Mouse (Mus musculus): Measurements from ENCODE around the gene Casp8ap2. TPM values are rescaled to one million over a fixed set of nuclear protein-coding genes. Genes with fewer than 3 reads are reported as not detected.

Gene Casp8ap2
- 4.3 and 5.2 TPM in 2 replicates for polyA plus RNA-seq (2012; rRNA removed)

DNA sequence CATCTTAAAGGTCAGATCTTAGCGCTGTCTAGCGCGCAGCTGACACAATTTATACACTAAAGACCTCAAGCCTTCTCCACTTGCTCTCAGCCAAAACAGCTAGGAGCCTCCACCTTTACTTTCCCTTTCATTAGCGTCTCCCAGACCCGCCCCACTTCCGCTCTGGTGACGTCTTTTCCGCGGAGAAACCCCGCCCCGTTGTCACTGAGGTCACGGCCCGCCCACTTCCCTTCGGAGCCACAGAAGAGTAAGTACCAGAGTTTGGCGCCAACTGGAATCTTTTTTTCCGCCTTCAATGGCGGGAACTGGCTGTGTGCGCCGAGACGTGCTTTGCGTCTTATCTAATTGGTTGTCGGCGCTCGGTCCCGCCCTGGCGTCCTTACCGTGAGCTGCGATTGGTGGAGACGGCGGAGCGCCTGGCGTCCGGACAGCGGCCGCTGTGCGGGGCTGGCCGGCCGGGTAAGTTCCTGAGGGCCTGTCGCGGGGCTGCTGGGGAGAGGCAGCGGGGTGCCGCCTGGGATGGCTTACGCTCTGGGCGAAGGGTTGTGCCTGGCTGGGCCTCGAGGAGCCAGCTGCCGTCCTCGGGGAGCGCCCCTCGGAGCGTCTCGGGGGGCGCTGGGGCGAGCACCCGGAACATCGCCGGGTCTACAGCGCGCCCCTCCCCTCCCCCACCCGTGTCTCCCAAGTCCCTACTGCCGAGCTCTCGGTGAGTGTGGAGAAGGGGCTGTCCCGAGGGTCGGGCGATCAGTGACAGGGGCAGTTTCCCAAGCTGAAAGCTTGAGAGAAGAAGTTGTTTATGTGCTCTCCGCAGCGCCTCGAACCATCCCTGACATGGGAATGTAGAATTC lies at the start of gene Casp8ap2:
Gene Casp8ap2 (plus strand): TSS at position 418 of the 848 bp plus-strand sequence.
- no peak for TF ChIP-seq CTCF (IDR thresholded peaks at IDR 0.05; ENCODE audit: extremely low read depth, insufficient read depth, low read length)
- TF ChIP-seq POLR2A (IDR thresholded peaks at IDR 0.05; ENCODE audit: extremely low read depth, insufficient read depth, low read length), result peak; percentile 86
- H3K4me1 ChIP-seq (ENCODE audit: control insufficient read depth, insufficient read depth, low read length), result no peaks in the 10 kb centered on the region
- peak within 1 kb of the TSS; percentile 61; the same call in 1 of the 2 replicates for H3K27ac ChIP-seq (ENCODE audit: insufficient read depth, low read length)
- peak within 1 kb of the TSS; percentile 74 for H3K4me3 ChIP-seq (ENCODE audit: insufficient read depth, low read length)

DNA sequence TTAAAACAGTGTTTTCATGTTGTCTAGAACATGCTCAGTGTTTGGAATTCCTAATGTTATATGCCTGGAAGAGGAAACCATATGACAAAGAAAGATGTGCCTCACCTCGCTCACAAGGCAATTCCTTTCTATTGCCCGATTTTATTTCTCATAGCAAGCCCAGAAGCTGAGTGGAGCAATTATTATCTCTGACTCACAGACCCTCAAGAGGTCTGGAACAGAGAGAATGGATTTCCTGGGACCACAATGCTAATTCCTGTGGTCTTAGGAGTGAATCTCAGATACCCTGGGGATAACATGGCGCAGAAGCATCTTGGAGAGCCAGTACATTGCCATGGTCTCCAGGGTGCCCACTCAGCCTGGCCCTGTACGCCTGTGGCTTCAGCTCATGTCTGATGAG lies 46.2 kb upstream of the Casp8ap2 start:
- TF ChIP-seq CTCF (IDR thresholded peaks at IDR 0.05; ENCODE audit: extremely low read depth, insufficient read depth, low read length) (no peak), POLR2A (IDR thresholded peaks at IDR 0.05; ENCODE audit: extremely low read depth, insufficient read depth, low read length) (no peak)
- Histone ChIP-seq H3K4me3 (ENCODE audit: insufficient read depth, low read length) (no peak overlapping the region), H3K27ac (ENCODE audit: insufficient read depth, low read length) (no peak overlapping the region), H3K4me1 (ENCODE audit: control insufficient read depth, insufficient read depth, low read length) (no peaks in the 10 kb centered on the region; the same call in 1 of the 2 replicates)

DNA sequence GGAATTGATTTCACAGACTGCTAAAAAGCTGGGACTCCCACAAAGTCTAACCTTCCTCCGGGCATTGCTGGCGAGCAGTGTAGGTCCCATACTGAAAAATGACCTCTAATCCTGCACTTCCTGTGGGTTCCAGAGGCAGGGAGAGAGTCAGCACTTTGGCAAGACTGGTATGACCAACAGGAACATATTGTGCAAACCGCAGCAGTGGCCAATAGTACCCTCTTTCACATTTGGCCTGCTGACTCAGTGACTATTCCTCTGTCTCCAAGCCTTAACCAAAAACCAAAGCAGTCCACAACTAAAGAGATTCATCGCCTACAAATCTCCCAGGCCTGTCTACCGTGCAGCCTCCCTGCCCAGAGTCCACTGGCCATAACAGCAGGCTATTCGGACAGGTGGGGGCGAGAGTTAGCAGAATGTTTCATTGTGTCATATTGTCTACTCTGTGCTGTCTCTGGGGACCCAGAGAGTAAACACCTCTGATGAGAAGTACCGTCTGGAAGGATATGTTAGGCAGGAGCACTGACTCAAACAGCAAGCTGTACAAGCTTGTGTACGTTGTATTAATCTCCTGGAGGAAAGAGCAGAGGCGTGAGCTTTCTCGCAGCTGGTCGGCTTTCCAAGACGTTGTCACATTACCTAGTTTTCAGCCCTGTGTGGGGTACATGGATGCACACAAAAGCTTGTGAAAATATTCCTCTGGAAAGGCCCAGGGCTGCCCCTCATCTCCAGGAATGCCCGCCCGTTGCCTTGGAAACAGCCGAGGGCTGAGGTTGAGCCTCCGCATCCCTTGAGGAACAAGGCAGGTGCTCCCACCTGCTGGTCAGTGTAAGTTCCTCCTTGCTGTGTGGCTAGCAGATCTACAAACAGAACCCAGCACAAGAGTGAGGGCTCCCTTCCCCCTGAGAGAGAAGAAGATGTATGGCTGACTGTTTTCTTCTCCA lies 45.0 kb upstream of the Casp8ap2 start:
- no peak overlapping the region for H3K4me3 ChIP-seq (ENCODE audit: insufficient read depth, low read length)
- no peak for TF ChIP-seq POLR2A (IDR thresholded peaks at IDR 0.05; ENCODE audit: extremely low read depth, insufficient read depth, low read length)
- TF ChIP-seq CTCF (IDR thresholded peaks at IDR 0.05; ENCODE audit: extremely low read depth, insufficient read depth, low read length), result peak; percentile 34
- no peak overlapping the region for H3K27ac ChIP-seq (ENCODE audit: insufficient read depth, low read length)
- no peaks in the 10 kb centered on the region; the same call in 1 of the 2 replicates for H3K4me1 ChIP-seq (ENCODE audit: control insufficient read depth, insufficient read depth, low read length)

DNA sequence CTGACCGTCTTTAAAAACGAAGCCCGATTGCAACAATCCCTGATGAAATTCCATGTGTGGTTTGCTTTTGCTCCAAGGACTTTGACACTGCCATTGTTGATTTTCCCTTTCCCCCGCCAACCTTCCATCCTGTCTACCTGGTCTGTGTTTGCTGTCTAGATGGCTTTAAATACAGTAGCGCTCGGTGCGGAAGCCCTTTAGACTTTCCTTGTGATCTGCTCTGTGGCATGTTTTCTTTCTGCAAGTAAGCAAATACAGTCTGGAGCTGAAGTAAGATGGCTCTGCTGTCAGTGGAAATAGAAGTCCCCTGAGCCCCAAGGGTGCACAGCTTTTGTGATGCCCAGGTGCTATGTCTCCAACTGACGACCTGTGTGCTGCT lies 44.3 kb upstream of the Casp8ap2 start:
- H3K27ac ChIP-seq (ENCODE audit: insufficient read depth, low read length), result no peak overlapping the region
- H3K4me3 ChIP-seq (ENCODE audit: insufficient read depth, low read length), result no peak overlapping the region
- TF ChIP-seq POLR2A (IDR thresholded peaks at IDR 0.05; ENCODE audit: extremely low read depth, insufficient read depth, low read length) (no peak), CTCF (IDR thresholded peaks at IDR 0.05; ENCODE audit: extremely low read depth, insufficient read depth, low read length) (no peak)
- H3K4me1 ChIP-seq (ENCODE audit: control insufficient read depth, insufficient read depth, low read length), result no peaks in the 10 kb centered on the region; the same call in 1 of the 2 replicates

- H3K4me3 ChIP-seq (ENCODE audit: insufficient read depth, low read length), result no peak overlapping the region
- TF ChIP-seq POLR2A (IDR thresholded peaks at IDR 0.05; ENCODE audit: extremely low read depth, insufficient read depth, low read length) (no peak), CTCF (IDR thresholded peaks at IDR 0.05; ENCODE audit: extremely low read depth, insufficient read depth, low read length) (no peak)
- H3K4me1 ChIP-seq (ENCODE audit: control insufficient read depth, insufficient read depth, low read length), result no peaks in the 10 kb centered on the region; the same call in 1 of the 2 replicates
- no peak overlapping the region for H3K27ac ChIP-seq (ENCODE audit: insufficient read depth, low read length)
Observed at GRCm38 (mm10) chr4:32571441-32571840, 43.8 kb upstream of the Casp8ap2 start.

GRCm38 (mm10) chr4:32572118-32572517 lies 43.1 kb upstream of the Casp8ap2 start:
- peak; percentile 42; the same call in 1 of the 2 replicates for TF ChIP-seq CTCF (IDR thresholded peaks at IDR 0.05; ENCODE audit: extremely low read depth, insufficient read depth, low read length)
- TF ChIP-seq POLR2A (IDR thresholded peaks at IDR 0.05; ENCODE audit: extremely low read depth, insufficient read depth, low read length), result no peak
- H3K27ac ChIP-seq (ENCODE audit: insufficient read depth, low read length), result no peak overlapping the region
- H3K4me3 ChIP-seq (ENCODE audit: insufficient read depth, low read length), result no peak overlapping the region
- no peaks in the 10 kb centered on the region; the same call in 1 of the 2 replicates for H3K4me1 ChIP-seq (ENCODE audit: control insufficient read depth, insufficient read depth, low read length)

DNA sequence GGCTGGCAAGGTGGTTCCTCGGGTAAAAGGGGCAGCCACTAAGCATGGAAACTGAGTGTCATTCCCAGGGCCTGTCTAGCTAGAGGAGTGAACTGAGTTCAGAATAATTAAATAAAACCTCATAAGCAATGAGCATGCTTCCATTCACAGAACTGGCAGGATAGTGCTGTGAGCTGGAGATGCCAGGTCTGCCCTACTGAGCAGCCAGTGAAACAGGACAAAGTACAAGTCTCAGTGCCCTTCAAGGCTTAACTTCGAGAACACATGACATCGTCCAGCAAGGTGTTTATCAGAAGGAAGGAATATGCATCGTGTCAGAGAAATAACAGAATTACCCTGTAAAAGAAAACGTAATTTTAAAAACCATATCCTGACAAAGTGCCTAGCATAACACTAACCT lies 41.7 kb upstream of the Casp8ap2 start:
- TF ChIP-seq POLR2A (IDR thresholded peaks at IDR 0.05; ENCODE audit: extremely low read depth, insufficient read depth, low read length) (no peak), CTCF (IDR thresholded peaks at IDR 0.05; ENCODE audit: extremely low read depth, insufficient read depth, low read length) (no peak)
- Histone ChIP-seq H3K4me3 (ENCODE audit: insufficient read depth, low read length) (no peak overlapping the region), H3K4me1 (ENCODE audit: control insufficient read depth, insufficient read depth, low read length) (no peaks in the 10 kb centered on the region; the same call in 1 of the 2 replicates), H3K27ac (ENCODE audit: insufficient read depth, low read length) (no peak overlapping the region)

DNA sequence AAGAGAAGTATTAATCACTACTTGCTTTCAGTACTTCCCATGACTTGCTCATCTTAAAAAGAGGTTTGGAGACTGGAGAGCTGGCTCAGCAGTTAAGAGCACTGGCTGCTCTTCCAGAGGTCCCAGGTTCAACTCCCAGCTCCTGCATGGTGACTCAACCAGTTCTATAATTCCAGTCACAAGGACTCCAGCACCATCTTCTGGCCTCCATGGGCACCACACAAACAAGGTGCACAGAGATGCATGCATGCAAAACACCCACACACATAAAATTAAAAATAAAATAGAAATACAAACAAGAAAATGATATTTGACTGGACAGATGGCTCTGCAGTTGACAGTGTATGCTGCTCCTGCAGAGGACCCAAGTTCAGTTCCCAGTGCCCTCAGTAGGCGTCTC lies 40.6 kb upstream of the Casp8ap2 start:
- peak; percentile 31; the same call in 1 of the 2 replicates for TF ChIP-seq CTCF (IDR thresholded peaks at IDR 0.05; ENCODE audit: extremely low read depth, insufficient read depth, low read length)
- TF ChIP-seq POLR2A (IDR thresholded peaks at IDR 0.05; ENCODE audit: extremely low read depth, insufficient read depth, low read length), result no peak
- no peak overlapping the region for H3K4me3 ChIP-seq (ENCODE audit: insufficient read depth, low read length)

DNA sequence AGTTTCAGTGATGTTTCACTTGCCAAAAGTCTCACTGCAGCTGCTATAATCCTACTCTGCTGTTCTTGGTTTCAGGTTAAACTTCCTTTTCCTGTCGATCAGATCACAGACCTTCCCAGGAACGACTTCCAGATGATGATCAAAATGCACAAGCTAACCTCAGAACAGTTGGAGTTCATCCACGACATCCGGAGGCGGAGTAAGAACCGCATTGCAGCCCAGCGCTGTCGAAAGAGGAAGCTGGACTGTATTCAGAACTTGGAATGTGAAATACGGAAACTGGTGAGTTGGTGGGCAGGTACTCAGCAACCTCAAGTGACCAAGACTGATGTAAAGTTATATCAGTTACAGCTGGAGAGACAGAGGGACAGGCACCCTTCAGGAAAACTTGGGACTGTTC lies 40.1 kb upstream of the Casp8ap2 start:
- Histone ChIP-seq H3K27ac (ENCODE audit: insufficient read depth, low read length) (no peak overlapping the region), H3K4me3 (ENCODE audit: insufficient read depth, low read length) (no peak overlapping the region), H3K4me1 (ENCODE audit: control insufficient read depth, insufficient read depth, low read length) (no peaks in the 10 kb centered on the region; the same call in 1 of the 2 replicates)
- TF ChIP-seq CTCF (IDR thresholded peaks at IDR 0.05; ENCODE audit: extremely low read depth, insufficient read depth, low read length) (no peak), POLR2A (IDR thresholded peaks at IDR 0.05; ENCODE audit: extremely low read depth, insufficient read depth, low read length) (no peak)

More for the DNA sequence above, 40.6 kb upstream of the Casp8ap2 start:
- Histone ChIP-seq H3K4me1 (ENCODE audit: control insufficient read depth, insufficient read depth, low read length) (no peaks in the 10 kb centered on the region; the same call in 1 of the 2 replicates), H3K27ac (ENCODE audit: insufficient read depth, low read length) (no peak overlapping the region)
